Mouse (Mus musculus): ENCODE results near the gene A630076J17Rik. TPM values are rescaled to one million over a fixed set of nuclear protein-coding genes. Genes with fewer than 3 reads are reported as not detected.

Gene A630076J17Rik
- polyA plus RNA-seq, 1 experiment from 2014 or later = not detected

DNA sequence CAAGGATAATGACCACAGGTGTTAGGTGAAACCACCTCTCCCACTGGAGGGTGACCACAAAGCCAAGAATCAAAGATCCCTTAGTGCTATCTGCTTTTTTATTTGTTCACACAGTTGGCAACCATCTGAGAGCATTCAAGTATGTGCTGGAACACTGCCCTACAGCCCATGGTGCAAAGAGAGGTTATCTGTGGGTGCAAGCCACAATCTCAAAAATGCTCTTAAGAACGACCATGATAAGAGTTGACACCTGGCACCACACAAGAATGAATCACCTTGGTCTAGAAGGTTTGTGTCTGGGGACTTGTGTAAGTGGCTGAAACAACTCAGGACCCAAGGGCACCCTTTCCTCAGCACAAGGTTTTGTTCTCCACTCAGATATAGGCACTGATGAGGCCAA lies 7.2 kb upstream of the A630076J17Rik start:
- WGBS = 76% methylated on average over 1 of the region's 1 CpGs

DNA sequence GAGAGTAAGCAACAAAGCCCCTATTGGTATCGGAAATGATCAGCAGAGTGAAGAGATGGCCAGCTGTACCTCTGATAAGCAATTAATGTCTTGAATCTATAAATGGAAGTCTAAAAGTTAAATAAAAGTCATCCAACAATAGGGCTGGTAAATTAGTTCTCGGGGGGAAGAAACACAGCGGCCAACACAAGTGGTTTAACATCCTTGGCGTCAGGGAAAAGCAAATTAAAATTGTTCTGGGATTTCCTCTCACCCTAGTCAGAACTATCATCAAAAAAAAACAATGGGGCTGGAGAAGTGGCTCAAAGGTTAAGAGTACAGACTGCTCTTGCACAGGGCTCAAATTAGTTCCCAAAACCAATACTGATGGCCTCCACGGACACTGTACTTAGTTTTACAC lies 4.6 kb upstream of the A630076J17Rik start:
- no peak overlapping the region for H3K4me3 ChIP-seq (replicated peaks; ENCODE audit: low read length)
- H3K27ac ChIP-seq = no peak overlapping the region
- no peak overlapping the region for H3K4me2 ChIP-seq (replicated peaks)
- no peaks in the 10 kb centered on the region for H3K4me1 ChIP-seq (replicated peaks; ENCODE audit: control insufficient read depth, insufficient read depth, low read length)
- ATAC-seq (ENCODE audit: low FRiP score) = no peak
- WGBS = 92% methylated on average over 5 of the region's 5 CpGs
- no peaks in the 10 kb centered on the region for H3K27me3 ChIP-seq (ENCODE audit: control insufficient read depth, insufficient read depth, low read length)
- DNase-seq (ENCODE audit: low spot score) = no peak
- H3K9ac ChIP-seq = no peak overlapping the region
- H3K9me3 ChIP-seq (ENCODE audit: control insufficient read depth, low read length) = no peaks in the 10 kb centered on the region
- H3K36me3 ChIP-seq (replicated peaks; ENCODE audit: control insufficient read depth, insufficient read depth) = no peaks in the 10 kb centered on the region

More for the DNA sequence above, 7.2 kb upstream of the A630076J17Rik start:
- H3K36me3 ChIP-seq (replicated peaks; ENCODE audit: control insufficient read depth, insufficient read depth) = no peaks in the 10 kb centered on the region
- H3K4me3 ChIP-seq (replicated peaks; ENCODE audit: low read length) = no peak overlapping the region
- H3K4me2 ChIP-seq (replicated peaks) = no peak overlapping the region
- H3K9ac ChIP-seq = no peak overlapping the region
- no peaks in the 10 kb centered on the region for H3K9me3 ChIP-seq (ENCODE audit: control insufficient read depth, low read length)
- DNase-seq (ENCODE audit: low spot score) (no peak), ATAC-seq (ENCODE audit: low FRiP score) (no peak)
- no peaks in the 10 kb centered on the region for H3K27me3 ChIP-seq (ENCODE audit: control insufficient read depth, insufficient read depth, low read length)
- no peak overlapping the region for H3K27ac ChIP-seq
- H3K4me1 ChIP-seq (replicated peaks; ENCODE audit: control insufficient read depth, insufficient read depth, low read length) = no peaks in the 10 kb centered on the region

- ATAC-seq (ENCODE audit: low FRiP score) (no peak), DNase-seq (ENCODE audit: low spot score) (no peak)
- no peaks in the 10 kb centered on the region for H3K9me3 ChIP-seq (ENCODE audit: control insufficient read depth, low read length)
- no peaks in the 10 kb centered on the region for H3K4me1 ChIP-seq (replicated peaks; ENCODE audit: control insufficient read depth, insufficient read depth, low read length)
- 86% methylated on average over 5 of the region's 5 CpGs for WGBS
- no peaks in the 10 kb centered on the region for H3K36me3 ChIP-seq (replicated peaks; ENCODE audit: control insufficient read depth, insufficient read depth)
- H3K4me2 ChIP-seq (replicated peaks) = no peak overlapping the region
- no peak overlapping the region for H3K27ac ChIP-seq
- H3K4me3 ChIP-seq (replicated peaks; ENCODE audit: low read length) = no peak overlapping the region
- no peak overlapping the region for H3K9ac ChIP-seq
- H3K27me3 ChIP-seq (ENCODE audit: control insufficient read depth, insufficient read depth, low read length) = no peaks in the 10 kb centered on the region
Measured at GRCm38 (mm10) chr3:107229221-107229620, 1.2 kb upstream of the A630076J17Rik start.

DNA sequence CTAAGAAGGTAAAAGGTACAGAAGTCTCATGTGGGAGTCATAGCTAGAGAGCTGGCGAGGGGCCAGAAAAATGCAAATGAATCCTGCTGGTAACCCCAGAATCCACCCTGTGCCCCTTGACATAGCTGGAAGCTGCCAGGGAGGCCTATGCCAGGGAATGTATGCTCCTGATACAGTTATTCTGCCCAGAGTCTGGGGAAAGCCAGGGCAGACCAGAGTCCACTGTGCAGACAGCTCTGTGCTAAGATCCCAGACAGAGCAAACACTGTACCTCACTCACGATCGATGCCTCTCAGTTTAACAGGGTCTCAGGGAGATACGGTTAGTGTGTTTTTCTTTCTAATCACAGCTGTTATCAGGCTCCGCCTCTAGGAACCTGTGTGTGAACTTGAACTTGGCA lies 592 bp upstream of the A630076J17Rik start:
- 81% methylated on average over 5 of the region's 5 CpGs for WGBS
- Histone ChIP-seq H3K27me3 (ENCODE audit: control insufficient read depth, insufficient read depth, low read length) (no peaks in the 10 kb centered on the region), H3K4me3 (replicated peaks; ENCODE audit: low read length) (no peak overlapping the region), H3K36me3 (replicated peaks; ENCODE audit: control insufficient read depth, insufficient read depth) (no peaks in the 10 kb centered on the region), H3K9ac (no peak overlapping the region), H3K4me1 (replicated peaks; ENCODE audit: control insufficient read depth, insufficient read depth, low read length) (no peaks in the 10 kb centered on the region), H3K9me3 (ENCODE audit: control insufficient read depth, low read length) (no peaks in the 10 kb centered on the region), H3K27ac (no peak overlapping the region), H3K4me2 (replicated peaks) (no peak overlapping the region)
- DNase-seq (ENCODE audit: low spot score) = no peak
- no peak for ATAC-seq (ENCODE audit: low FRiP score)

DNA sequence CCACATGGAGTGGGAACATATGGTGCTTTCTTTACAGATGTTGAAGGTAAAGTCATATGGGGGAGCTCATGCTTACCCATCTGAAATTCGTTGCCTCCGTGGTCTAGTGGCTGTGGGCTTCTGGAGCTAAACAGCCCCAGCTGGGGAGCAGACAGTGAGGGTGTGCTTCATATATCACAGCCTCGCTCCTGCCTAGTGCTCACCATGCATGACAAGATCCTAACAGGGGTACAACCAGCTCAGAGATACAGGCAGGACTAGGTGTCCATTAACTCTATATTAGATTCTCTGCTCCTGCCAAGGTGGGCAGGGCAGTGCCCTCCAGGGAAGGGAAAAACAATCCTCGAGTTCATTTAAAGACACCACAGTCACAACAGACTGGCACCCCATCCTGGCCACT lies 788 bp downstream of the A630076J17Rik start:
- 61% methylated on average over 4 of the region's 4 CpGs for WGBS
- H3K4me2 ChIP-seq (replicated peaks) = no peak overlapping the region

DNA sequence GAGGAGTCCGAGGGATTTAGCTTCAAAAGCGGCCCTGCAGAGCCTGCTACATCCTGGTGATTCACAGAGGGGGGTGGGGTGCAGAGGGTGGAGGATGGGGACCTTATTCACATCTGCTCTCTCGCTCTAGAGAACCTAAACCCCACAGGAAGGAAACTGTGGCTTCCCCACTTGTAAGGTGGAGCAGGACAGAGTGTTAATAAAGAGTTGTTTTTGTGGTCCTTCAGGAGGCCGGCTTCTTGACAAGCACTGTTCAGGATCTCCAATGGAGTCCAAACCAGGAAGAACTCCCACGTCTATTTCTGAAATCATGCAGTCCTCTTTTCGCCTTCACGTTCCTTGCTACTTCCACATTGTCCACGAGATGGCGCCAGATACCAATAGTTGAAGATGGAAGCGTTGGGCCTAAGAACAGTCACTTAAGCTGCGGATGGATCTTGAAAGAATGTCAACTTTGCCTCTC lies 3.0 kb downstream of the A630076J17Rik start:
- ATAC-seq (ENCODE audit: low FRiP score) = peak; percentile 31; the same call in 1 of the 2 replicates
- Histone ChIP-seq H3K4me1 (replicated peaks; ENCODE audit: control insufficient read depth, insufficient read depth, low read length) (no peaks in the 10 kb centered on the region), H3K9ac (peak overlapping the region; percentile 39; the same call in 1 of the 2 replicates), H3K4me3 (replicated peaks; ENCODE audit: low read length) (no peak overlapping the region), H3K27me3 (ENCODE audit: control insufficient read depth, insufficient read depth, low read length) (no peaks in the 10 kb centered on the region), H3K27ac (no peak overlapping the region), H3K36me3 (replicated peaks; ENCODE audit: control insufficient read depth, insufficient read depth) (no peaks in the 10 kb centered on the region), H3K4me2 (replicated peaks) (no peak overlapping the region), H3K9me3 (ENCODE audit: control insufficient read depth, low read length) (no peaks in the 10 kb centered on the region)
- peak; percentile 98 for DNase-seq (ENCODE audit: low spot score)
- WGBS = 7% methylated on average over 11 of the region's 11 CpGs

More for the DNA sequence above, 788 bp downstream of the A630076J17Rik start:
- DNase-seq (ENCODE audit: low spot score) (no peak), ATAC-seq (ENCODE audit: low FRiP score) (no peak)
- Histone ChIP-seq H3K9me3 (ENCODE audit: control insufficient read depth, low read length) (no peaks in the 10 kb centered on the region), H3K36me3 (replicated peaks; ENCODE audit: control insufficient read depth, insufficient read depth) (no peaks in the 10 kb centered on the region), H3K27me3 (ENCODE audit: control insufficient read depth, insufficient read depth, low read length) (no peaks in the 10 kb centered on the region), H3K27ac (no peak overlapping the region), H3K4me3 (replicated peaks; ENCODE audit: low read length) (no peak overlapping the region), H3K4me1 (replicated peaks; ENCODE audit: control insufficient read depth, insufficient read depth, low read length) (no peaks in the 10 kb centered on the region), H3K9ac (no peak overlapping the region)

DNA sequence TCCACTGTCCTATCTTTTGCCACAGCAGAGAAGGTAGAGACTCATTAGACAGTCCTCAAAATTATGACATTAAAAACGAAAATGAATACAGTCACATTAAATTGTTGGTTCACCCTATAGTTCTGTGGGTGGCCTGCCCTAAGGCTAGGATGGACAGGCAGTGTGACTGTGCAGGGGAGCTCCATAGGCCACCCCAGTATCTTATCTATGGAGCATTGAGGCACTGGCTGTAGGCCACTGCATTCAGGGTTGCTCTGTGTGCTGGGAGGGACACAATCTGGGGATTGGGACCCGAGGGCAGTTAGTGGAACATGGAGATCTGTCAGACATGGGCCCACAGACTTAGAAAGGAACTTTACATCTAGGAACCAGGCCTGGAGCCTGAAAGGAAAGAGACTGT lies 3.5 kb downstream of the A630076J17Rik start:
- Histone ChIP-seq H3K27ac (no peak overlapping the region), H3K36me3 (replicated peaks; ENCODE audit: control insufficient read depth, insufficient read depth) (no peaks in the 10 kb centered on the region), H3K4me3 (replicated peaks; ENCODE audit: low read length) (no peak overlapping the region), H3K27me3 (ENCODE audit: control insufficient read depth, insufficient read depth, low read length) (no peaks in the 10 kb centered on the region), H3K4me2 (replicated peaks) (no peak overlapping the region), H3K9ac (no peak overlapping the region), H3K4me1 (replicated peaks; ENCODE audit: control insufficient read depth, insufficient read depth, low read length) (no peaks in the 10 kb centered on the region), H3K9me3 (ENCODE audit: control insufficient read depth, low read length) (no peaks in the 10 kb centered on the region)
- DNase-seq (ENCODE audit: low spot score) = no peak
- 22% methylated on average over 2 of the region's 2 CpGs for WGBS
- ATAC-seq (ENCODE audit: low FRiP score) = peak; percentile 53; the same call in 1 of the 2 replicates

GRCm38 (mm10) chr3:107238051-107238450 lies 7.6 kb downstream of the A630076J17Rik start:
- no peak for ATAC-seq (ENCODE audit: low FRiP score)
- Histone ChIP-seq H3K4me2 (replicated peaks) (no peak overlapping the region), H3K4me3 (replicated peaks; ENCODE audit: low read length) (no peak overlapping the region), H3K9me3 (ENCODE audit: control insufficient read depth, low read length) (no peaks in the 10 kb centered on the region), H3K36me3 (replicated peaks; ENCODE audit: control insufficient read depth, insufficient read depth) (no peaks in the 10 kb centered on the region), H3K27ac (no peak overlapping the region), H3K27me3 (ENCODE audit: control insufficient read depth, insufficient read depth, low read length) (no peaks in the 10 kb centered on the region), H3K9ac (no peak overlapping the region), H3K4me1 (replicated peaks; ENCODE audit: control insufficient read depth, insufficient read depth, low read length) (no peaks in the 10 kb centered on the region; the same call in 1 of the 2 replicates)
- WGBS = 47% methylated on average over 2 of the region's 2 CpGs
- DNase-seq (ENCODE audit: low spot score) = no peak

DNA sequence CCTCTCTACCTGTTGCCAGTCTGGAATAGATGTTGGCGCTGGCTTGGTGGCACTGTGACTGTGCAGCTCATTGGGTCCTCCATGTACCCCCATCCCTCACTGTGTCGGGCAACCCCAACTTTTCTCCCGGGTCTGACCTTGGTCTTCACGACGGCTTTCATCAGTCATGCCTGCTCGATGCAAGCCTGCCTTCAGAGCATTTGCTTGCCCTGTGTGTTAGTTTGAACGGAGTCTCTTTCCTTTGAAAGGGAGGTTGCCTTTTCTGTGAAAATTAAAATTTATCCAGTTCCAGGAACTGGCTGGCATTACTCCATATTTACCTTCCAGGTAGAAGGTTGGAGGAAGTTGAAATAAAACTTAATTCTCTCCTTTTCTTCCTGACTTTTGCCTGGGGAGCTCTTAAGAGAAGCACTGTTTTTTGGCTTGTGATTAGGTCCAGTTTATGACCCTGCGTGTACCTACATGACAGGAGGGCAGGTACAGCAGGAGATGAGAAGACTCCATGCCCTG lies 8.1 kb downstream of the A630076J17Rik start:
- DNase-seq (ENCODE audit: low spot score) (no peak), ATAC-seq (ENCODE audit: low FRiP score) (no peak)
- no peaks in the 10 kb centered on the region for H3K36me3 ChIP-seq (replicated peaks; ENCODE audit: control insufficient read depth, insufficient read depth)
- 91% methylated on average over 8 of the region's 8 CpGs for WGBS
- no peak overlapping the region for H3K4me2 ChIP-seq (replicated peaks)
- no peak overlapping the region for H3K9ac ChIP-seq
- no peaks in the 10 kb centered on the region; the same call in 1 of the 2 replicates for H3K4me1 ChIP-seq (replicated peaks; ENCODE audit: control insufficient read depth, insufficient read depth, low read length)
- no peak overlapping the region for H3K27ac ChIP-seq
- H3K9me3 ChIP-seq (ENCODE audit: control insufficient read depth, low read length) = no peaks in the 10 kb centered on the region
- no peak overlapping the region for H3K4me3 ChIP-seq (replicated peaks; ENCODE audit: low read length)
- no peaks in the 10 kb centered on the region for H3K27me3 ChIP-seq (ENCODE audit: control insufficient read depth, insufficient read depth, low read length)

- ATAC-seq (ENCODE audit: low FRiP score) (no peak), DNase-seq (ENCODE audit: low spot score) (no peak)
- no peaks in the 10 kb centered on the region for H3K27me3 ChIP-seq (ENCODE audit: control insufficient read depth, insufficient read depth, low read length)
- H3K4me2 ChIP-seq (replicated peaks) = no peak within 1 kb of the TSS
- H3K9ac ChIP-seq = no peak within 1 kb of the TSS
- 91% methylated on average over 9 of the region's 9 CpGs for WGBS
- no peaks in the 10 kb centered on the region for H3K36me3 ChIP-seq (replicated peaks; ENCODE audit: control insufficient read depth, insufficient read depth)
- no peaks in the 10 kb centered on the region for H3K9me3 ChIP-seq (ENCODE audit: control insufficient read depth, low read length)
- no peaks in the 10 kb centered on the region; the same call in 1 of the 2 replicates for H3K4me1 ChIP-seq (replicated peaks; ENCODE audit: control insufficient read depth, insufficient read depth, low read length)
- H3K27ac ChIP-seq = no peak within 1 kb of the TSS
- no peak within 1 kb of the TSS for H3K4me3 ChIP-seq (replicated peaks; ENCODE audit: low read length)
Measured at GRCm38 (mm10) chr3:107239607-107240006, 9.2 kb downstream of the A630076J17Rik start, which contains the start of gene Prok1. Gene Prok1, minus strand, starts transcription at chr3:107239707.
